Mouse (Mus musculus) myocyte (in vitro differentiated cells): ENCODE results near the gene Zfp207.

Source experiments
- CEBPB ChIP-seq: IDR thresholded peaks from 2 replicates; pipeline ENCODE4 v1.6.1; 2011; ENCODE audit warnings: mild to moderate bottlenecking, moderate library complexity; ENCODE audit not compliant: poor library complexity, insufficient read depth, severe bottlenecking
- E2F4 ChIP-seq: IDR thresholded peaks from one replicate; pipeline ENCODE4 v1.6.1; 2011; ENCODE audit warnings: mild to moderate bottlenecking, control low read depth, moderate library complexity; ENCODE audit not compliant: insufficient read depth
- MAX ChIP-seq: IDR thresholded peaks from one replicate; pipeline ENCODE4 v1.6.1; 2011; ENCODE audit warnings: low read depth, mild to moderate bottlenecking, control low read depth
- MYOD1 ChIP-seq, 3 experiments: IDR thresholded peaks; one replicate each; pipeline ENCODE4 v1.6.1; 2011; ENCODE audit warnings: control low read depth in 2 of 3, low read depth in 2 of 3, mild to moderate bottlenecking in 2 of 3, moderate library complexity in 1 of 3; ENCODE audit not compliant: insufficient read length in 2 of 3, control insufficient read depth in 1 of 3
- MYOG ChIP-seq, 3 experiments: IDR thresholded peaks; one replicate each; pipeline ENCODE4 v1.6.1; 2011; ENCODE audit warnings: control low read depth in 2 of 3, low read depth in 2 of 3, mild to moderate bottlenecking in 2 of 3; ENCODE audit not compliant: insufficient read length in 2 of 3, control insufficient read depth in 1 of 3, insufficient read depth in 1 of 3
- POLR2A ChIP-seq: IDR thresholded peaks from one replicate; pipeline ENCODE4 v1.6.1; 2011; ENCODE audit warnings: low read depth, mild to moderate bottlenecking, control low read depth, moderate library complexity; ENCODE audit not compliant: insufficient read length
- POLR2AphosphoS2 ChIP-seq: IDR thresholded peaks from one replicate; pipeline ENCODE4 v1.6.1; 2011; ENCODE audit warnings: low read depth, control low read depth; ENCODE audit not compliant: insufficient read length
- REST ChIP-seq: IDR thresholded peaks from one replicate; pipeline ENCODE4 v1.6.1; 2011; ENCODE audit warnings: mild to moderate bottlenecking, control low read depth, moderate library complexity; ENCODE audit not compliant: insufficient read depth, insufficient read length
- SRF ChIP-seq: IDR thresholded peaks from one replicate; pipeline ENCODE4 v1.6.1; 2011; ENCODE audit warnings: low read depth; ENCODE audit not compliant: control insufficient read depth, insufficient read length
- TCF12 ChIP-seq: IDR thresholded peaks from one replicate; pipeline ENCODE4 v1.6.1; 2011; ENCODE audit warnings: mild to moderate bottlenecking, control low read depth; ENCODE audit not compliant: poor library complexity, insufficient read depth, severe bottlenecking
- TCF3 ChIP-seq: IDR thresholded peaks from one replicate; pipeline ENCODE4 v1.6.1; 2011; ENCODE audit warnings: low read depth, control low read depth; ENCODE audit not compliant: insufficient read length
- USF1 ChIP-seq: IDR thresholded peaks from one replicate; pipeline ENCODE4 v1.6.1; 2011; ENCODE audit warnings: low read depth, mild to moderate bottlenecking, control low read depth, moderate library complexity

DNA sequence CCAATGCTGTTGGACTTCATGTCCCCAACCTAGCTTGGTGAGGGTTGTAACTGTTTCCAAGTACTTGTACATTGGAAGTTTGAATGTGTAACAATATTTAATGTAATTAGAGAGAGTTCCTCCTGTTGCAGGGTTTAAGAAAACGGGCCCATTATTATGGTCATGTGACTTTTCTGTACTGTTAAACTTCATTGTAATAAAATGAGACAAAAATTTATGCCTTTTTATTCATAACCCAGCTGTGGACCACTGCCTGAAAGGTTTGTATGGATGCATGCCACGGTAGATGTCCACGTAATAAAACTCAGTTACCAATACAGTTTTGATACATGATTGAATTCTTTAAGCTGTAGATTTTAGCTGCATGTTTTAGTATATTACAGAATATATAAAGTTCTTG is 12.9 kb downstream of the Zfp207 start:
- TF ChIP-seq MYOD1 (IDR thresholded peaks at IDR 0.05; ENCODE audit: control insufficient read depth in 1 of 3, insufficient read length in 2 of 3, low read depth in 2 of 3) (no peak), MYOG (IDR thresholded peaks at IDR 0.05; ENCODE audit: control insufficient read depth in 1 of 3, insufficient read depth in 1 of 3, insufficient read length in 2 of 3, low read depth in 2 of 3) (no peak), POLR2A (no peak), E2F4 (no peak), POLR2AphosphoS2 (no peak), MAX (no peak), TCF12 (no peak), CEBPB (no peak), SRF (no peak), REST (no peak), USF1 (no peak), TCF3 (no peak)
